Mouse (Mus musculus): ENCODE results near the gene Krba1. TPM values are rescaled to one million over a fixed set of nuclear protein-coding genes. Genes with fewer than 3 reads are reported as not detected.

The Krba1 gene
- total RNA-seq, 2 experiments from 2014 or later, result 35.1 to 47.4 TPM

DNA sequence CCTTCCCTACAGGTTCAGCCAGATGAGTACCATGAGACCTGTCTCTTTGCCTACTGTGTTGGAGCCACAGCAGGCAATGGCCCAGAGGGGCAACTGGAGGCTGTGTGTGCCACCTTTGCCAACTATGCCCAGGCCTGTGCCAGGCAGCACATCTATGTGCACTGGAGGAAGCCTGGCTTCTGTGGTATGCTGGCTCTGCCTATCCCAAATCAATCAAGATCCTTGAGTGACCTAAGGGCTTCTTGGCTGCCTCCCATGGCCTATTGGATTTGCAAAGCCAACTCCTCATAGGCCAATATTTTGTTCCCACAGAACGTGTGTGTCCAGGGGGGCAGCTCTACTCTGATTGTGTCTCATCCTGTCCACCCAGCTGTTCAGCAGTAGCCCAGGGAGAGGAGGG, 56.8 kb downstream of the Krba1 start:
- DNase-seq, result no peak

- DNase-seq, result no peak
Measured at GRCm38 (mm10) chr6:48452771-48453170, 57.4 kb downstream of the Krba1 start.

- no peak for DNase-seq
Measured at GRCm38 (mm10) chr6:48464966-48465679, 69.7 kb downstream of the Krba1 start.

- DNase-seq, result no peak
Measured at GRCm38 (mm10) chr6:48466715-48467114, 71.3 kb downstream of the Krba1 start.

DNA sequence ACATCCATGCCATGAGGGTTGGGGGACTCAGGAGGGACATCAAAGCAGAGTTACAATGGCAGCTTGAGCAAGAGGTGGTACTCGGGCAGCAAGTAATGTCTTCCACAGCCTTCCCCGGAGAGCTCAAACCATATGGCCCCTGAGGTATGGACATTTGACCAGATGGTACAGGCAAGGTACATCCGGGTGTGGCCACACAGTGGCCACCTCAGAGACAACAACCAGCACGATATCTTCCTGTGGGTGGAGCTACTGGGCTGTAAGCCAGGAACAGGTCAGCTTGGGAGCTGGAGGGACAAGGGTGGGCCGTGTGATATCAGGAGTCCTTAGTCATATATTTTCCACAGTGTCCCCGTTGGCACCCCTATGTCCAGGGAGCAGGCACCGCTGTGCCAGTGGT, 72.1 kb downstream of the Krba1 start:
- DNase-seq, result no peak

Small RNA genes within 50 kb of the gene (microRNA-seq; reads per million reads assigned to microRNA genes)
- gene Gm24325, result 0 reads per million in 2 experiments

Other genes with a start within 250 kb of the Krba1 start
- 10 to 100 TPM; 21.4 to 22.8 TPM for gene Zfp467, start 50.2 kb downstream of the Krba1 start, total RNA-seq (2021)
- 1 to 10 TPM; 1.4 to 2.8 TPM for gene Sspo, start 52.6 kb downstream of the Krba1 start, total RNA-seq (2021)
- gene Atp6v0e2, start 142.0 kb downstream of the Krba1 start, total RNA-seq (2021), result 100 to 1,000 TPM; 424 to 471 TPM
- 10 to 100 TPM; 29.4 to 35.0 TPM for gene Lrrc61, start 159.2 kb downstream of the Krba1 start, total RNA-seq (2021)
- 10 to 100 TPM; 12.0 to 13.5 TPM for gene Rarres2, start 177.2 kb downstream of the Krba1 start, total RNA-seq (2021)
- not detected for gene Gm45021, start 194.0 kb downstream of the Krba1 start, total RNA-seq (2021)
- 10 to 100 TPM; 43.6 to 47.5 TPM for gene Repin1, start 198.3 kb downstream of the Krba1 start, total RNA-seq (2021)
- gene Gm44965, start 198.4 kb downstream of the Krba1 start, total RNA-seq (2021), result not detected
- gene Zfp775, start 206.5 kb downstream of the Krba1 start, total RNA-seq (2021), result 1 to 10 TPM; 6.3 to 7.7 TPM
- 10 to 100 TPM; 13.4 to 14.5 TPM for gene AI854703, start 231.2 kb downstream of the Krba1 start, total RNA-seq (2021)

Measured in layer of hippocampus, postnatal 36 days (tissue).